Mouse (Mus musculus) right cerebral cortex, postnatal 25 days (tissue): ENCODE data around the gene Asb13.

Source experiments
- DNase-seq: peaks from one replicate; pipeline ENCODE4 v3.0.0; 2022

Asb13 gene

DNA sequence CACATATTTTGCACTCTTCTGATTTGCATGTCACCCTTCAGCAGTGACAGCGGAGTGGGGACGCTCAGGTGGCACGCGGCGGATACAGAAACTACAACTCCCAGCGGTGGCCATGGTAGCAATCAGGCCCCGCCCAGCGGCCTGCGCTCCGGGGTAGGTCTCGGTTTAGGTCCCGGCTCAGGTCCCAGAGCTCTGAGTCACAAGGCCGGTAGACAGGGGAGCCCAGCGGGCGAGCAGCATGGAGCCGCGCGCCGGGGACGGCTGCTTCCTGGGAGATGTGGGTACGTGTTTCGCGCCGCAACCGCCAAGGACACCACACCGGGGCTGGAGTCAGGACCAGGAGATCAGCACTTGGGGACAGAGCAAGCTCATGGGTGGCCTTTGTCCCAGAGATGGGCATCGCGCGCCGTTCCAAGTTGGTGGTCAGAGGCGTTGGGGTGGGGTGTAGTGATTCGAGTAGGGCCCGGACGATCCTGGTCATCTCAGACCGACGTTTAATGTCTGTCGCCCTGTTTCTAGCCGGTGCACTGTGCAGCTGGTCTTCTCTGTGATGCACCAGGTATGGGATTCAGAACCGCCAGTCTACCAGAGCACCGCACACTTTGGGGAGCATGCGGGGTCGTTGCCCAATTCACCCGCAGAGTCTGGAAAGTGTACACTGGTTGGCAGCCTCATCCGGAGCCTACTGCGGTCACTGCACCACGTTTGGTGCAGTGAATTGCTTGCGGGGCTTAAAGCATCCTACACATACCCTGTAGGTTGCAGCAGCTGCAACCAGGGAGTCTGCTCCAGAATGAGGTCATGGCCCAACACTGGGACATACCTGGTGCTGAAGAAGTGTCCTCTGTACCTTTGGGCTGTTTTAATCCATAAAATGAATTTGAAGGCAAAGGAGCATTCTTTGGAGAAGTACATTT, at the start of gene Asb13:
Gene Asb13, plus strand, starts transcription at position 138 of the 917 bp plus-strand sequence.
- DNase-seq, result peak; percentile 87

DNA sequence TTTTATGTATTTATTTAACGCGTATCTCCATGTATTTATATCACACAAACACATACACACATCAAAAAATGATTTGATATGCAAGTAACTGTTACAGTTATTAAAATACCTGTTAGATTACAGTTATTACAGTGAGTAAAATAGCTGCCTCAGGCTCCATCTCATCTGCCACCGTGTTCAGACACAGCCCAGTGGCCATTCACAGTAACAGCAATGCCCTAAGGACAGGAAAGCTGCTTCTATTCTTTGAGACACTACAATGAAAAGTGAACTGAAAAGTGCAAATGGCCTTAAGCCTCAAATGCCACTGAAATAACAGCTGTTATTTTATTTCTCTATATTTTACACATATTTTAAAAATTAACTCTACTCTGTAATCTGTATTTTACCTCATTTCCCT, 43.0 kb upstream of the Asb13 start:
- DNase-seq, result no peak

GRCm38 (mm10) chr13:3594311-3594710, 39.5 kb upstream of the Asb13 start:
- no peak for DNase-seq

DNA sequence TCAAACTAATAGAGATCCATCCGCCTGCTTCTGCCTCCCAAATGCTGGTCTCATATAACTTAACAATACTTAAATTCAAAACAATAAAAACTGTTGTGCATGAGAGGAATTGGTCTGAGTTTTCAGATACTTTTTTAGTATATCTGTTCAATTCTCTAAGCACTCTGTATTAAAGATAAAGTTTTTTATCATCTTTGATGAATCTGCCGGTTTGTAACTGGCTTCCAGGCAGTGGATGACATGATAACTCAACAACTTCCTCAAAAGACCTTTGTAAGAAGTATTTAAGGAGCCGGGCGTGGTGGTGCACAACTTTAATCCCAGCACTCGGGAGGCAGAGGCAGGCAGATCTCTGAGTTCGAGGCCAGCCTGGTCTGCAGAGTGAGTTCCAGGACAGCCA, 37.6 kb upstream of the Asb13 start:
- DNase-seq, result no peak

DNA sequence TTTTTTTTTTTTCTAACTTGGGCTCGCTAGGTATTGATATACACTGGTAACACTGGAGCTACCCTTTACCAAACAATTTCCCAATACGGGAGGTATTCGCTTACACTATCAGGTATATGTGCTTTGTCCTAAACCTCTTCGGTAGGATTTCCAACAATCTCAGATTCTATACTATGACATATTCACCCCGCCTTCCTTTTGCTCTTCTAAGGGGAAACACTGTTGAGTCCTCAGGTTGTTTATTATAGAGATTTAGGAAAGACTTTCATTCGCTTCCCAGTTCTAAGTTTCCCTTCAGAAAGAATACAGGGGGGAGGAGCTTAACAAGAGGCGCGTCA, 24.1 kb upstream of the Asb13 start:
- no peak for DNase-seq

DNA sequence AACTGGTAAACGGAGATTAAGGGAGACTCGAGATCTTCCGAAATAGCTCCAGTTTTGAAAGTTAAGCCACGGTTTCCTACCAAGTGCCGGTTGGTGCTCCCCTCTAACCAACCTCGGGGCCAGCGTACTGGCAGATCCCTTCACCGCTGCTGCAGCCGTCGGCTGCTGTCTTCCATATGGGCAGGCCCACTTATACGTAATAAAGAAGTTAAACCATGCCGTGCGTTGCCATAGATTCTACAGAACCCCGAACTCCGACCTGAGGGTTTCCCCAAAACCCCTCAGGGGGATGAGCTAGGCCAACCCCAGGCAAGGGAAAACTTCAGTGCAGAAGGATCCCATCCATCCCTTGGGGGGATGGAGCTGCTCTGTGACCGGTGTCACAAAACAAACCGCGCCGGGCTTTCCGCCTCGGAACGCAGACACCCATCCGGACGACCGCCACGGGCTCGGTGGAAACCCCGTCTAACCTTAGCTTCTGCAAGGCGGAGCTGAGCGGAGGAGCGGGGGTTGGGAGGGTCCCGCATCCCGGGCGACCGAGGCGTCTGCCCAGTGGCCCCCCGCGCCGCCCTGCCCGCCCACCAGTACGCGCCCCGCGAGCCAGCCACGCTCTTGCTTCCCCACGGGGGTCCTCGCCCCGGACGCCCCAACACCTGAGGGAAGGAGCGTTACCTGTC, 23.6 kb upstream of the Asb13 start:
- DNase-seq, result peak; percentile 54

DNA sequence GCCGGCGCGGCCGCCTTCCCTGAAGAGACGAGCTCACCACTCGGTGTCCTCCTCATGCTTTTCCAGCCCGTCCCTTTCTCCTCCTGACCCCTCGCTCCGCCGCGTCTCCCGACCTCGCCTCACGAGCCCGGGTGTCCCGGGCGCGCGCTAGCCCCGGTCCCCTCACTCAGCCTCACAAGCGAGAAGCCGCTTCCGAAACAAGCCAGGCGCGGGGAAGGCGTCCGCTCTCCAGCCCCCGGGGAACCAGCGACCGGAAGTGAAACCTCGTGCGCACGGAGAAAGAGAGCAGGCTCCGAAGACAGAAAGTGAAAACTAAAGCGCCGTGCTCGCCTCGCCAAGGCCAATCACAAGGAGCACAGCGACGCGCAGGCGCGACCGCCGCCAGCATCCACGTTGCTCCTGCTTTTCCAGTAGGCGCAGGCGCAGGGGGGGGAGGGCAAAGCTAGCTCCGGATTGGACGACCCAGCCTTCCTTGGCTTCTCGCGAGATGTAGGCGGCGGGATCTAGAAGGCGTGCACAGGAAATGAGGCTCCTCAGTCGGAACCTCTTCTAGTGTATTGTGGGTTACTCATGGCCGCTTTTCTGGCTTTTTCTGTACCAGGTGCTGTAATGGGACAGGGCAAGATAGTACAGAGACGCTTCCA, 22.9 kb upstream of the Asb13 start, which contains the start of gene Fam208b:
Gene Fam208b, minus strand, starts transcription at position 314 of the 644 bp plus-strand sequence.
- peak; percentile 98 for DNase-seq

DNA sequence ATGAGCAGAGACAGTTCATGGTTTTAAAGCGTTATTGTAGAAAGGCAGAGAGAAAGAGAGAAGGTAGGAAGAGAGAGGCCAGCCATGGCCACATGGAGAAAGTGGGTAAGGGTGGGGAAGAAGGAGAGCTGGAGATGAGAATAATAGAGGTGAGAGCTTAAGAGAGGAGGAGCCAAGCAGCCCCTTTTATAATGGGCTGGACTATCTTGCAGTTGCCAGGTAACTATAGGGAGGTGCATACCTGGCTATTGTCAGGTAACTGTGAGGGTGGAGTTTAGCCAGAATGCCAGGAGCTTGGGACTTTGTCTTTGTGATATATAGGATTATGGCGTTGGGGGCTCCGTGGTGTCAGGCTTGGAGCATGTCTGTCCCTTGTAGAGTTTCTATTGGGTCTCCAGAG, 6.7 kb upstream of the Asb13 start:
- no peak for DNase-seq

DNA sequence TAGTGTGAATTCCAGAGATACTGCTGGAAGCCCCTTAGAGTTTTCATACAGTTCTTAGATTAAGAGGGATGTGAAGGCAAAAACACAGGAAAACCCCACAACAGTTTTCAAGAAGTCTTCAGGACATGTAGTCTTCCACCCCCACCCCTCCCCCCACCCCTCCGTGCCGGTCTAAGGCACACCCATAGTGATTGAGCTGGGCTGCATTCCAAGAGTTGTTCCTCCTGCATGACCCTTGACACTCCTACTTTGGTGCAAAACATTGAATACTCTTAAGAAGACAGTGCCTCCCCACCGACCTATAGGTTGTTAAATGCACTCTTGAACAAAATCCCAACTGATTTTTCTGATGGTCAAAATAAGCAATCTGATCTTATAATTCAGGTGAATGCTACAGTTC, 5.7 kb upstream of the Asb13 start:
- no peak for DNase-seq

GRCm38 (mm10) chr13:3632551-3632950, 1.3 kb upstream of the Asb13 start:
- no peak for DNase-seq

GRCm38 (mm10) chr13:3633131-3633530, 701 bp upstream of the Asb13 start:
- no peak for DNase-seq

DNA sequence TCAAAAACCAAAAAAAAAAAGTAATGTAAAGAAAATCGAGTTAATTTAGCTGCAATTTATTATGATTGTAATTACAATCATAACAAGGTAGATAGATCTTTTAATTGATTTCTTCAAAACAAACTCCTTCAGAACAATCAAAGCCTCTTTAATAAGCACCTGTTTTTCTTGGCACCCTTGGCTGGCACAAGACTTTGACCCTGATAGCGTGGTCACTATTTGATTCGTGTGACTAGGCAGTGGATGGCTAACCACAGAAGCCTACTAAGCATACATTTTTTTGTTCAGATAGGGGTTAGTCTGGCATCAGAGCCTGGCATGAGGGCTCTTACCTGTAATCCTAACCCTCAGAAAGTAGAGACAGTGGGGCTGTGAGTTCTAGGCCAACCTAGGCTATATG, 1.2 kb downstream of the Asb13 start:
- no peak for DNase-seq

GRCm38 (mm10) chr13:3636797-3637196, 3.0 kb downstream of the Asb13 start:
- no peak for DNase-seq

GRCm38 (mm10) chr13:3642049-3642448, 8.2 kb downstream of the Asb13 start:
- no peak for DNase-seq

DNA sequence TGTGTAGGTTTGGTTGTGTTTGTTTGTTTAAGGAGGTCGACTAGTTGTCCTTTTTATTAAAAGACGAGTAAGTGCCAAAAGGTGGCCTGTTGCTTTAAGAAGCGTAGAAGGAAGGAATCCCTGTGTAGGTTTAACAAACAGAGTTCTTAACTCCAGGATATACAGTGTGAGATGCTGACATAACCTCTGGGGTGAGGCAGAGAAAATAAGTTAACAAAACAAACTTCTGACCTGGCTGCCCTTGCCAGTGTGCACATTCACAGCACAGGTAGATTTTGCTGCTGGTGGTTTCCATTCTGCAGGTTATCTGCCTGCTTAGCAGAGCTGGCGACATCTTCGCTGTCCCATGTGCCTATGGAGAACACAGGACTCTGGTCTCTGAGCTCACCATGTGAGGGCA, 8.7 kb downstream of the Asb13 start:
- DNase-seq, result no peak

DNA sequence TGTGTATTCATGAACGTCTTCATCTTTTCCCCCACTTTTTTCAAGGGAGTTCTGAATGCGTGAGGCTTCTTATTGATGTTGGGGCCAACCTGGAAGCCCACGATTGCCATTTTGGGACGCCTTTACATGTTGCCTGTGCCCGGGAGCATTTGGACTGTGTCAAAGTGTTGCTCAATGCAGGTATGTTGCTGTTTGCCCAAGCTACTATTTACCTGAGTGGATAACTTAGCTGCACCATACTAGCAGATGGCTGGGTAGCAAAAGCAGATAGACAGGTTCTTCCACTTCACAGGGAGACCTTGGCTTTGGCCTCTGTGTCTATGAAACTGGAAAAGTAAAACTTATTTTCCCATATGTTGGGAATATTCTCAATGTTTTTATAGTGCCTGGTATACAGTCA, 11.0 kb downstream of the Asb13 start:
- DNase-seq, result no peak

DNA sequence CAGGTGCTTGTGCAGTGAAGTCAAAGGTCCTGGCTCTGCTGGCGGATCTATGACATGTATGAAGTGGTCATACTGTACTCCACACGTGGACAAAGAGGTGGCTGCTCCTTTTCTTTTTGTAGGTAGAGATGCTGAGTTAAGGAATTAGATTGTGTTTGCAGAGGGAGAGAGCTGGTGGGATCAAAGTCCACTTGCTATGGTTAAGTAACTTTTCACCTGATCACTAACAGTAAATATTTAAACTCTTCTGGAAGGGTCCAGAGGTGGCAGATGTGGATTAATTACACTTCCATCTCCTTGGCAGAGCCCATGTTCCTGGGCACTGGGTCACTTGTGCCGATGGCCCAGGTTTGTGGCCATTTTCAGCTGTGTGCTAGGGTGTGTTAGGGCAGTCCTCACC, 12.1 kb downstream of the Asb13 start:
- DNase-seq, result no peak

GRCm38 (mm10) chr13:3646566-3646965, 12.7 kb downstream of the Asb13 start:
- DNase-seq, result no peak

DNA sequence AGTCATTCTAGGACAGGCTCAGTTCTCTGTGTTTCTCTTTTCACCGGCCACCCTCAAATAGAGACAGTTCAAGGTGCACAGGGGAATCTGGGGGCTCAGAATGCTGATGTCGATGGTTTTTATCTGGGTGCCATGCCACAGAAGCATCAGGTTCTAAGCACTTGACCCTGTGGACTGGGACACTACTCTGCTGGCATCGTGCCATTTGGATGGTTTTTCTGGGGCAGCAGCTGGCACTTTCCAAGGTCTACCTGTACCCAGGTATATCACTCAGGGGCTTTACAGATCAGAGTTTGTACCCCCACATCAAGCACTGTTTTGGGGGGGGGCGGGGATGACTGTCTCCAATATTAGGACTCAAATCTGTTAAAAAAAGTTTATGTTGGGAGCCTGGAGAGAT, 16.7 kb downstream of the Asb13 start:
- no peak for DNase-seq

DNA sequence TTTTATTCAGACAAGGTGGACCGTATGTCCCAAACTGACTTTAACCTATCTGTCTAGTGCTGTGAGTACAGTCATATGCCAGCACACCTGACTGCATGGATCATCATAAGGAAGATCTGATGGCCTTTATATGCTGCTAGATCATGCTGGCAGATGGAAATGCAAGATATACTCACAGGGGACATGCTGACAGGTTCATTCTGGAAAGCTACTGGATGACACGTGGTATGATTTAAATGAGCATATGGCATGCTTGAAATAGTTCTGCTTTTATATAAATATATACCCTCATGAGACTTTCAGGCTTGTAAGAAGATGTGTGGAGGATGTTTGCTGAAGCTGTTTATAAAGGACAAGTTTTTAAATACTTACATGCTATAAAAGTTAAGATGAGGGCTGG, 20.6 kb downstream of the Asb13 start:
- DNase-seq, result no peak

GRCm38 (mm10) chr13:3659163-3660160, 25.6 kb downstream of the Asb13 start:
- DNase-seq, result no peak

DNA sequence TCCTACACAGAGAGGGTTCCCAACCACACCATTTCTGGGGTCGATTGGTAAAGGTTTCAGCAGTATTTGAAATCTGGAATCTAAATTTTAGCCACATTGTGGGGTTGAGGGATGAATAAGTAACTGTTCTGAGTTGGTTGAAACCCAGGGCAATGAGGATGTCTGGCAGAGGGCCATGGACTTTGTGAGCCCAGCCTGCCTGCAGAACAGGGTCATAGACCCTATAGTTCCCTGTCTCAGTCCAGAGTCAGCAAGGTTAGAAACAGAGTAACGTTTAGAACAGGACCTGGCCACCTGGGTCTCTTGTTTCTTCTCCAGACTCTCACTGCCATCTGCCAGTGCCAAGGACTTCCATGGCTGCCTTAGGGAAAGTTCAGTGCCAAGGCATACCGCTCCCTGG, 30.4 kb downstream of the Asb13 start:
- DNase-seq, result no peak

- peak; percentile 49 for DNase-seq
These were observed 31.5 kb downstream of the Asb13 start for GRCm38 (mm10) chr13:3665308-3665723.
